Mouse (Mus musculus) C2C12 (cell line): ENCODE measurements around the gene Matn3.

Experiments
- CTCF ChIP-seq: IDR thresholded peaks from one replicate; pipeline ENCODE4 v1.5.1; 2011; ENCODE audit not compliant: control insufficient read depth, insufficient read depth, insufficient read length
- MYOG ChIP-seq: IDR thresholded peaks from one replicate; pipeline ENCODE4 v1.6.1; 2011; ENCODE audit not compliant: control insufficient read depth, insufficient read length; ENCODE audit errors: extremely low read depth

GRCm38 (mm10) chr12:8923125-8923410 is 24.7 kb upstream of the Matn3 start:
- TF ChIP-seq CTCF (no peak), MYOG (no peak)
